Mouse (Mus musculus) cortical plate, adult 2 months (tissue): ENCODE data around the gene Aco2. TPM values are rescaled to one million over a fixed set of nuclear protein-coding genes. Genes with fewer than 3 reads are reported as not detected.
"Not testable (repeated sequence)": the region's sequence is repeated elsewhere in the genome, so short reads cannot be mapped to it uniquely, and the experiment has no call there.

Experiments used
- H3K27ac ChIP-seq: fragments of 200-500 bp; 2 replicates; pipeline ENCODE4 v1.5.1; 2012; ENCODE audit warnings: low read length, control low read depth, inconsistent platforms; ENCODE audit not compliant: insufficient read depth
- H3K4me1 ChIP-seq: fragments of 200-500 bp; 2 replicates; pipeline ENCODE4 v1.6.1; 2011; ENCODE audit warnings: low read length; ENCODE audit not compliant: control insufficient read depth, insufficient read depth
- H3K4me3 ChIP-seq: fragments of 200-500 bp; 2 replicates; pipeline ENCODE4 v1.5.1; 2011; ENCODE audit warnings: mild to moderate bottlenecking, low read length, control low read depth; ENCODE audit not compliant: insufficient read depth
- CTCF ChIP-seq: fragments of 200-500 bp; IDR thresholded peaks from 2 replicates; pipeline ENCODE4 v1.5.1; 2011; ENCODE audit warnings: mild to moderate bottlenecking, control low read depth, low read length; ENCODE audit not compliant: insufficient read depth; ENCODE audit errors: extremely low read depth
- POLR2A ChIP-seq: fragments of 200-500 bp; IDR thresholded peaks from 2 replicates; pipeline ENCODE4 v1.6.1; 2011; ENCODE audit warnings: mild to moderate bottlenecking, low read length, control low read depth; ENCODE audit not compliant: insufficient read depth; ENCODE audit errors: extremely low read depth
- polyA plus RNA-seq: library from polyadenylated mRNA; depleted of rRNA; stranded (reverse); fragments of >200 nt; gene quantifications from 2 replicates; pipeline ENCODE4 v1.2.3, GENCODE M21; 2012

The Aco2 gene
- polyA plus RNA-seq, 1 experiment = 533 TPM

DNA sequence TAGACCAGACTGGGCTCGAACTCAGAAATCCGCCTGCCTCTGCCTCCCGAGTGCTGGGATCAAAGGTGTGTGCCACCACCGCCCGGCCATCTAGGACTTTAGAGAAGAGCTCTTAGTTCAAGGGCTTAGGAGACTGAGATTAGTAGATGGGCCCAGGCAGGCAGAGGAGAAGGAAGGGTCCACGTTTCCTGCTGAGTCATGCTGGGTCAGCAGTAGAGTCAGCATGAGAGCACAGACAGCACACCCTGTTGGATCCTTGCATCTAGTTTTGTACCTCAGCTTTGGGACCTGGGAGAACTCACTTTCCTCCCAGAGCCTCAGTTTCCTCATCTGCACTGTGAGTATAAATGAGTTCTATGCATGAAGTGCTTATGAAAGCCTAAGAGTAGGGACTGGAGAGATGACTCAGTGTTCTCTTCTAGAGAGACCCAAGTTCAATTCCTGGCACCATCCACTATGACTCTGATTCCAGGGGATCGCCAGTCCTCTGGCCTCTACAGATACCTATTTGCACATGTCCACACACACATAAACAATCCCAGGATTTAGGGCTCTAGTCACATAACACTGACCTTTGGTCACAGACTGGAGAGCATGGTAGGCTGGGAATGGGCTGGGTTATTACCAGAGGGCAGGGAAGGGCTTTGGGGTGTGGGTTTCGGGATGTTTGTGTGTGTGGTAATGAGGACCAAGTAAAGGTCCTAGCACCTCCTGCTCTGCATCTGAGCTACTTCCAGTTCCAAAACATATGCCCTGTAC, 19.9 kb downstream of the Aco2 start:
- no peak overlapping the region for H3K4me3 ChIP-seq
- peaks cover 8% of the 10 kb centered on the region; the same call in 1 of the 2 replicates for H3K4me1 ChIP-seq
- H3K27ac ChIP-seq = no peak overlapping the region; the same call in 1 of the 2 replicates
- TF ChIP-seq POLR2A = no peak
- no peak for TF ChIP-seq CTCF

DNA sequence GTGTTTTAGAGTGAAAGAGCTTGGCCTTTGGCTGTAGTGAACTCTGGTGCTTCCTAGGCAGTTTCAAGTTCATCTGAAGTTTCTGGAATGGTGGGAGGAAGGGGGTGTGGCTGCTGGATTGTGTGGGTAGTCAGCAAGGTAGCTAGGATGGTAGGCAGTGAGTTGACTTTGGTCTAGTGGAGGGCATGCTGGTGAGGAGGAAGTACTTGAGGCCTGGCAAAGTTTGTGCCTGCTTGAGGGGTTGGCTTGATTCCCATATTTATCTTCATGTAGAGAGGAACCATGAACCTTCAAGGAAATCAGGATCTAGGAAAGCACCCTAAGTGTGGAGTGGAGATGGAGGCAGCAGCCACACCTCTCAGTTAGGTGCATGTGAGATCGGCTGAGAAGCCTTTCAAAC, 21.9 kb downstream of the Aco2 start:
- Histone ChIP-seq H3K4me3 (no peak overlapping the region), H3K27ac (no peak overlapping the region; the same call in 1 of the 2 replicates), H3K4me1 (peaks cover 4% of the 10 kb centered on the region; the same call in 1 of the 2 replicates)
- TF ChIP-seq POLR2A = no peak
- no peak for TF ChIP-seq CTCF

- TF ChIP-seq POLR2A (no peak), CTCF (no peak)
- peak overlapping the region; percentile 79 for H3K27ac ChIP-seq
- no peak overlapping the region for H3K4me3 ChIP-seq
- peaks cover 3% of the 10 kb centered on the region; the same call in 1 of the 2 replicates for H3K4me1 ChIP-seq
These were observed 24.3 kb downstream of the Aco2 start for GRCm38 (mm10) chr15:81896407-81896806.

DNA sequence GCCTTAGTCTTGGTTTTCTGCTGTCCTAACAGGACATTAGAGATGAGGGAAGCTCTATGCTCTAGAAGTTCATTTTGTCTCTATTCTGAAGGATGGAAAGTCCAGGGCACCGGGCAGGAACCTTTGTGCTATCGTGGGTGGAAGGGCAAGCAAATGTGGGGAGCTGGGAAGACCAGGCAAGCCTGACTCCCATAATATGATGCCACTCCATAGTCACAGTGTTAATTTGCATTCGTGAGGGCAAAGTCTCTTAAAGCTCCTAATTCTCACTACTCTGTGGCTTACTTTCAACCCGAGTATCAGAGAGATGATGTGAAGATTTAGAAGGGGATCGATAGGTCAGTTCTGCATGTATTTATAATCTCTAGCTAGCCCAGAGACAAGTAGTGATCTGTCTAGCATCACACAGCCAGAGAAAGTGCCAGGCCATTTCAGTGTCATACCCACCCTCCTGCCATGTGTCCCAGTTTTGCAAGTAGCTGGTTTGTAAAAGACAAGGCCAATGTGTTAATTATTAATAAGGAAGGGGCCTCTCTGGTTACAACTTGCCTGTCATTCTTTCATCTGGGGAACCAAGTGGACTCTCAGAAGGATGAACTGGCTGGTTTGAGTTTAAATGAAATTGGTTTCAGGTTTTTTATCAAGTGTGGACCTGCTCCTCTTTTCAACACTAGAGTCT, 25.6 kb downstream of the Aco2 start:
- no peak overlapping the region for H3K27ac ChIP-seq
- H3K4me3 ChIP-seq = no peak overlapping the region
- TF ChIP-seq POLR2A (no peak), CTCF (no peak)
- peaks cover 2% of the 10 kb centered on the region; the same call in 1 of the 2 replicates for H3K4me1 ChIP-seq

DNA sequence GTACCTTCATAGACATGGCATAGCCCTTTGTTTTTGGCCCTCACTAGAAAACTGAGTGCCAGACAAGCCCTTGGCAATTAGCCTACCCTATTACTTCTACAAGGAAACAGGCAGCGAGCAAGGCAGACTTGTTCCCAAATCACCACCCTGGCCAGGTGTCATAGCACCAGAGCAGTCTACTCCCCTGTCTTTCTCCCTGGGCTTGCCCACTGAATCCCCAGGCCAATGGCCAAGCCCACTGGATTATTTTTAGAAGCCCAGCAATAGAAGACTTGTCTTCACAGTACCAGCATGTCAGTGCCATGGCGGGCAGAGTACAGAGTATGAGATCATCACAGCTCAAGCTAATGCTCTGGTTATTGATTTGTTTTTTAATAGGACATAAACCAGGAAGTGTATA, 26.6 kb downstream of the Aco2 start:
- no peak for TF ChIP-seq CTCF
- no peak for TF ChIP-seq POLR2A
- Histone ChIP-seq H3K4me3 (no peak overlapping the region), H3K4me1 (peaks cover 2% of the 10 kb centered on the region; the same call in 1 of the 2 replicates), H3K27ac (peak overlapping the region; percentile 60)

GRCm38 (mm10) chr15:81904939-81905338, 32.8 kb downstream of the Aco2 start:
- Histone ChIP-seq H3K4me1 (no peaks in the 10 kb centered on the region), H3K27ac (no peak overlapping the region), H3K4me3 (no peak overlapping the region)
- TF ChIP-seq POLR2A (no peak), CTCF (peak; percentile 67)

DNA sequence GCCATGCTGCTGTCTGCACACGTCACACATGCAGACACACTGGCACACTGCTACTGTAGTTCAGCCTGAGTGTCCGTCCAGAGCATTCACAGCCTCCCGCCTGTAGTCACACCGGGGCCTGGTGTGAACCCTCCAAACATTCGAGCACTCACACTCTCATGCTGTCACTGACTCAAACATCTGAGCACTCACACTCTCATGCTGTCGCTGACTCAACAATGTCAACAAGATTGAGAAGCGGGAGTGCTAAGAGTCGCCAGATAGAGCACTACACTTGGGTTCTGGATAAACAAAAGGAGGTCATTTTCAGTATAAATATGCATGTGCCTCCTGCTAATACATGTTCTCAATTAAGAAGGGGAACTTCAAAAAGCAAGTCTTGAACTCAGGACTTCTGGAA, 35.8 kb downstream of the Aco2 start:
- Histone ChIP-seq H3K27ac (no peak overlapping the region), H3K4me1 (no peaks in the 10 kb centered on the region), H3K4me3 (no peak overlapping the region)
- TF ChIP-seq CTCF (no peak), POLR2A (no peak)

- H3K4me1 ChIP-seq, H3K4me3 ChIP-seq, H3K27ac ChIP-seq: not testable (repeated sequence)
These were observed 36.7 kb downstream of the Aco2 start for GRCm38 (mm10) chr15:81908767-81909166.

DNA sequence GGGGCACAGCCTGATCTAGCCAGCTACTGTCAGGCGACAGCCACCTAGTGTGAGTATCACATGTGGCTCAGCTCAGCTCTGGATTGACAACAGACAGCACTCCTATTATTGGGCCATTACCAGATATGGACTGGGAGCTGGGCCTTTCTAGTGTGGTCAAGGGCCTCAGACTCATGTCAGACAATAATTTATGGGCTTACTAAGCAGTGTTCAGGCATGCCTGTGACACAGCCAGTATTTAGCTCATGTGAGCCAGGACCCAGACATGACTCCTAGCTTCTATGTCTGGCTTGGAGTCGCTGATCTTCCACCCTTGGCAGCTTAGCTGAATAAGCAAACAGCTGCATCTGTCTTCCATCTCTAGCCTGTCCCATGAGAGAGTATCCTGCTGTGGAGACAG, 40.4 kb downstream of the Aco2 start:
- Histone ChIP-seq H3K27ac (no peak overlapping the region), H3K4me1 (no peaks in the 10 kb centered on the region), H3K4me3 (no peak overlapping the region)
- no peak for TF ChIP-seq CTCF
- no peak for TF ChIP-seq POLR2A

DNA sequence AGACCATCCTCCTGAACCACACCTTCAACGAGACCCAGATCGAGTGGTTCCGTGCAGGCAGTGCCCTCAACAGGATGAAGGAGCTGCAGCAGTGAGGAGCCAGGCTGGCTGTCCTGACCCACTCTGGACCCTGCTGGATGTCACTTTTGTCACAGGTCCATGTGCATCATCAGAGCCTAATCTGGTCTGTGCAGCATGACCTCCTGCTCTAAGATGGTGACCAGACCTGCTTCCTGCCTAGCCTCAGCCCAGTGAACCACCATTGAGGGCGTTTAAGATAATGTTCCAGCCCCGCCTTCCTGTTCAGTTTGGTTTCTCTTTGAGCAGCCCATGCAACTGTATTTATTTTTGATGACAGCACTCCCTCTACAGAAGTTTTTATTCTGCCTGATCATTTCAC, 42.6 kb downstream of the Aco2 start:
- no peak overlapping the region for H3K4me3 ChIP-seq
- no peak overlapping the region for H3K27ac ChIP-seq
- TF ChIP-seq POLR2A = no peak
- TF ChIP-seq CTCF = no peak
- no peaks in the 10 kb centered on the region for H3K4me1 ChIP-seq
